Mouse (Mus musculus) kidney, adult 18-20 months (tissue): ENCODE measurements at regions not wholly inside any gene's neighbourhood (a gene's known extent, or its start where the extent isn't known, plus 50 kb on each side); places are given as distances from the start of the nearest gene placed in this dataset.

Experiments
- DNase-seq: peaks from one replicate; pipeline ENCODE4 v3.0.0; 2021

- no peak for DNase-seq
Measured at GRCm38 (mm10) chr6:122394160-122394559, 53.8 kb upstream of the Phc1 start.

- DNase-seq, result no peak
Measured at GRCm38 (mm10) chr6:122393231-122393881, 53.0 kb upstream of the Phc1 start.

GRCm38 (mm10) chr6:122391725-122392667 lies 51.6 kb upstream of the Phc1 start:
- DNase-seq, result peak; percentile 62

DNA sequence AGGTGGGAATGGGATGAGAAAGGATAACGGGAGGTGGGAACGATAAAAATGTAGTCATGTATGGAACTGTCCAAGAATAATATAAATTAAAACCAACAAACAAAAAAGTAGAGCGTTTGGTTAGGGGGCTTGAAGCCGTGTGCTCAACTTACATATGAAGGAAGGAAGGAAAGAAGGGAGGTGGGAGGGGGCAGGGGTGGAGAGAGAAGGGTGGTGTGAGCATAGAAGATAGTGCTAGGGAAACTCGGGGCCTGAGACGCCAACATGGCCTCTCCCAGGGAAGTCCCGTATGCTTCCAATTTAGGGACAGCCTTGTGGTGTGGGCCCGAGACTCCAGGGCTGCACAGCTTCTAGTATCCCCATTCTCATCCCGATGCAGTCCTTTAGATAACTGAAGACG lies 50.8 kb upstream of the Phc1 start:
- DNase-seq, result no peak

DNA sequence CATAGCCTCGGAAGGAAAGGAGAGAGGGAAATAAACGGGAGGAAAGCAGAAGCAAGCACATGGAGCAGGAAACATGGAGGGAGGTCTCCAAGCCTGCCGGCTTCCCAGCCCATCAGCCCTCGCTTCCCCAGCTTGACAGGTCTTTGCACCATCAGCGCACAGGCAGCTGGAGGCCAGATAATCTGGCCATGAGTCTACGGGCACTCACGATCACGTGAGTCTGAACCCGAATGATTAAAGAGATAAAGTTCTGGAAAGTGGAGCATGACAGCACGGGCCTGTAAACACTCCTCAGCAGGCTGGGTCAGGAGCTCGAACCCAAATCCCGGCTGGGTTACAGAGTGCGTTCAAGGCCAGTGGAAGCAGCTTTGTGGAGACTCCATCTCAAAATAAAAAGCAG lies 50.4 kb upstream of the Phc1 start:
- no peak for DNase-seq
